Mouse (Mus musculus) left cerebral cortex, postnatal 14 days (tissue): ENCODE results near the gene Ehbp1. TPM values are rescaled to one million over a fixed set of nuclear protein-coding genes. Genes with fewer than 3 reads are reported as not detected.

Source experiments
- DNase-seq, 2 experiments: peaks; one replicate each; pipeline ENCODE4 v3.0.0; 2021 to 2022; ENCODE audit warnings: low spot score in 2 of 2, mixed read lengths in 1 of 2
- intact Hi-C: fragments of 180-260 bp; cut with DNase I; formaldehyde crosslinking; loops from one replicate; pipeline ENCODE4 v1.15.1; 2025
- long read RNA-seq, 2 experiments: library from polyadenylated mRNA; stranded (forward); transcript quantifications; one replicate each; pipeline ENCODE4 v2.0.0; 2021
- total RNA-seq, 2 experiments: library from RNA; stranded (reverse); gene quantifications; 2 replicates each; pipeline ENCODE4 v1.2.3; 2021

The Ehbp1 gene
- 10 to 100 TPM; 57.0 to 58.0 TPM for total RNA-seq
- long read RNA-seq, experiment 1, partial matches to known transcripts, result 6 of 7 reads
- long read RNA-seq, experiment 1, other reads (novel, unspliced or antisense), result 1 of 7 reads
- long read RNA-seq, experiment 2, partial matches to known transcripts, result 2 of 3 reads
- long read RNA-seq, experiment 2, other reads (novel, unspliced or antisense), result 1 of 3 reads

DNA sequence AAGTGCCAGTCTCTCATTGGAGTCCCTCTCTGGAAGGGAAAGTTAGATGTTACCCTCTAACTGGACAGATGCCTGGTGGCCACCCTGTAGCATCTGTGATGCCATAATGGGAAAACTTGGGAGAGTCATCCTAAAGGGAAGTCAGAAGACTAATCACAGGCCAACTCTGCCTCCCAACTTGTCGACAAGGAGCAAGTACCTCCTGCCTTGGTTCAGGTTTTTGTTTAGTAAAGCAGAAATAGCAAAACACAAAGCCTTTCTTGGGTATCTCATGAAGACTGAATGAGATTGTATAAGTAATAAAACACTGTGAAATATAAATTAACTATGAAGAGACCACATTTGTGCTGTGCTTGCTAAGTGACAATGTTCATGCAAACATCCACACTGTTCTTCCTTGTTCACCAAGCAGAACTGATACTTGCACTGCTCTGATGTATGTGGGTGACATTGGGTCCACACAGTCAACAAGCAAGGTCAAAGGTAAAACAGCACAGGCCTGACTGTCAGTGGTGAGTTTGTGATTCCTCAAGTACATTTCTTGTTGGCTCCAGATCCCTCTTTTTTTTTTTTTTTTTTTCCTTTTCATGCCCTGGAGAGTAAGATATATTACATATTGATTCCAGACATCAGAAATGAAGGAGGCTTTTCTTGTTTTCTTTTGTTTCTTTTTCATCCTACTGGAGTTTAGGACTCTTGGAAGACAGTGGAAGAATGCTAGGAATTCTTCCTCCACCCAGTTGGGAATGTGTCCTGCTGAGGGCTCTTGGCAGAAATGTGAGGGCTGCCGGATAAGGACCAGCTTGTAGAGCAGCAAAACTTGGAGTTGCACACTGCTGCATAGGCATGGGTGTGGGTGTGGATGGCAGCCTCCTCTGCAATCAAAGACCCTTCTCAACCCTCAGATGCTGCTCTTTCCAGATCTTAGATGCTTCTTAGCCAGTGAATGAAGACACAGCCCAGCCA, at the start of gene Ehbp1:
Gene Ehbp1 (minus strand): TSS at position 51 of the 966 bp plus-strand sequence.
- DNase-seq, result no peak
- intact Hi-C loops, result loop anchor here (10.0 kb wide), 1 partner anchor 118 kb away; no protein-coding TSS in a partner anchor

DNA sequence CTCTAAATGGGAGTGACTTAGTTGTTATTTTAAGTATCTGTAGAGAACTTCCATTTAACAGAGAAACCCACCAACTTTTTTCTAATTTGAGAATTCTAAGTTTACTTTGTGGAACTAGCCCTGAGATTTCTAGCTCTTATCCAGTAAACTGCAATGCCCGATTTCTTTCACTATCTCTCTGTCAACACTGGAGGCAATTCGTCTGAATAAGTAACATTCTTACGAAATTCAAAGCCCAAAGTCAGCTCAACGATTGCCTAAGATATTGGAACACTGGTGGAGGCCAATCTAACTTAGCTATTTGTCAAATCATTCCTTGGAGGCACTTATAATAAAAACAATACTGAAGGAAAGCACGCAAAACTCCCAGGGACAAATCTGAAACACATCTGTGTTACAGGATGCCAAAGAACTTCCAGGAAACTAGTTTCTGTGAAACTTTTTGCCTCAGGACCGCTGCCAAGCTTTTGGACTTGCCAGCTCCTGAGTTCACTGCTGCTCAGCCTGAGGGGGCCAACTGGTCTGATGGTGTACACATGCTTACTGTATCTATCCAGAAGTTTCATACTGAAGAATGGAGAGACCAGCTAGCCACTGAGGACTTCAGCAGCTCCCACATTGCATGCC, 45.5 kb upstream of the Ehbp1 start:
- intact Hi-C loops, result no loop called here
- no peak for DNase-seq

DNA sequence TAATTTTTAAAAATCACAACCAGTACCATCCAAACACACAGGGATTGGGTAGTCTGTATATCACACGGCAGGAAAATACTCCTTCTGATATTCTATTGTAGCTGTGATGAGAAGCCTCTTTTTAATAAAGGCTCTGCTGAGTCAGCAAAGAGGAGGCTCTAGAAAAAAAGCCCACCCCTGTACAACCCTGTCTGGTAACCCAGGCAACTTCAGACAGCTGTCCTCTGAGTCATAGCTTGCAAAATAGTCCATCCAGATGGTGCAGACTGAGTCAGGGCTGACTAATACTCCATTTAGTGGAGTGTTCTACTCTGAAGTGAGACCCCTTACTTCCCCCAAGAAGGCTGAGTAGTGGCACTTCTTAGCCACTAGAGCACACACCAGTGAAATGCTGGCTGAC, 41.4 kb upstream of the Ehbp1 start:
- intact Hi-C loops, result no loop called here
- DNase-seq, result no peak

DNA sequence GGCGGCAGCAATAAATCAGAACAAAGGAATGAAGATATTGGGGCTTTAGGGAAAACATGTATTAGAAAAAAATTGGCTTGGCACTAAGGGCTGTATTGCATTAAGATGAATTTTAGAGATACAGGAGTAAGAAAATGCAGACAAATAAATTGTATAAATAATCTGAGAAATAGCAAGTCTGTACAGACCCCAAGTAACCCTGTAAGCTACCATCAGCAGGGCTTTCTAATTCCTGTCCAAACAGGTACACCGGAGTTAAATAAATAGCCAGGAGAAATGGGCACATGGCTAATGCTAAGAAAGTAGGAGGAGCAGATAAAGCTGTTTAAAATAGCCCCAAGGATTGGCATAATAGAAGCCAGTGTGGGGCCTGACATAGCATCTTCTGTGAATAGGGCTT, 32.7 kb upstream of the Ehbp1 start:
- intact Hi-C loops, result no loop called here
- no peak for DNase-seq

DNA sequence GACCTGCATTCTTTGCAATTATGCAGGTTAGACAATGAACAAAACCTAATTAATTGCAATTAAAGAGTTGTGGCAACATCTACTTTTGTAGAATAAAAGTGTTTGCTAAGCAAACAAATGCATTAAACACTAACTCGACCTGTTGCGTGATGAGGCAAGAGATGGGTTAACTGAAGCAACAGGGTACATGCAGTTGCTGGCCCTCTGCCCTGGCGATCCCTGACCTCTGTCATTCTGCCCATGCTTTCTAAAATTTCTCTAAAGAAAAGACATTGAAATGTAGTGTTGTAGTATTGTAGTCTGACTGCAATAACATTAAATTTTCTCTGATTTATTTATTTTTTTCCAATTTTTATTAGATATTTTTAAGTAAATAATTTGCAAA, 31.2 kb upstream of the Ehbp1 start:
- intact Hi-C loops, result no loop called here

DNA sequence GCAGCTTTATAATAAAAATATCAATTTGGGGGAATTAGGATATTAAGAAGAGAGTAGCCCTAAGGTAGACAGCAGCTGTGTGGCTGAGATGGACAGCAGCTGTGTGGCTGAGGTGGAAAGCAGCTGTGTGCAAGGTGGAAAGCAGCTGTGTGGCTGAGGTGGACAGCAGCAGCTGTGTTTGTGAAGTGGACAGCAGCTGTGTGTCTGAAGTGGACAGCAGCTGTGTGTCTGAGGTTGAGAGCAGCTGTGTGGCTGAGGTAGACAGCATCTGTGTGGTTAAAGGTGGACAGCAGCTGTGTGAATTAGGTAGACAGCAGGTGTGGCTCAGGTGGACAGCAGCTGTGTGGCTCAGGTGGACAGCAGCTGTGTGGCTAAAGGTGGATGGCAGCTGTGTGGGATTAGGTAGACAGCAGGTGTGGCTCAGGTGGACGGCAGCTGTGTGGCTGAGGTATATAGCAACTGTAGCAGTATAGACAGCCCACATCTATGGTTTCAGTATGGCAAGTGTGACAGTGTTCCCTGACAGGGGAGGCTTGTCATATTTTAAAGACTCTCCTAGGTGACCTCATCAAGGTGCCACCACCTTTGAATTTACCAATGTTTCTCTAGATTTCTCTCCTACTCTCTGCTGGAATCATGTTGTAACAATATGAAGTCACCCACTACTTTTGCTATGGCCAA, 30.7 kb upstream of the Ehbp1 start:
- no peak for DNase-seq
- intact Hi-C loops, result no loop called here

More for the DNA sequence above, 31.2 kb upstream of the Ehbp1 start:
- no peak for DNase-seq

DNA sequence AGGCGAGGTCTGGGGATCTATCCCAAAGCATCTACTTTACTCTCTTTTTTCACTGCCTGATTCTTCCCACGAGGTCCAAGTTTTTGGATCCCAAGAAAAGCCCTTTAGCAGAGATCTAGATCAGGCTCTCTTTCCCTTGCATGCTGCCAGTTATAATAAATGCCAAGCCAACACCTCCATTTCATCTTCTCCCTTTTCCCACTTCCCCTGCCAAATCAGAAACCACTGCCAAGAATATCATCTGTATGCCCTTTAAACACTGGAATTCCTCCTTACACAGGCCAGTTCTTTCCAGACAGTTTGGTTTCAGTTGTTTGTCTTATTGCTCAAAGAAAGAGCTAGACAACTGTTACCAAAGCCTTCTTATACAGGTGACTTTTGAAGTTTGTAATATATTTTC, 27.7 kb upstream of the Ehbp1 start:
- intact Hi-C loops, result no loop called here
- DNase-seq, result peak in 1 of 2 experiments; percentile 15

DNA sequence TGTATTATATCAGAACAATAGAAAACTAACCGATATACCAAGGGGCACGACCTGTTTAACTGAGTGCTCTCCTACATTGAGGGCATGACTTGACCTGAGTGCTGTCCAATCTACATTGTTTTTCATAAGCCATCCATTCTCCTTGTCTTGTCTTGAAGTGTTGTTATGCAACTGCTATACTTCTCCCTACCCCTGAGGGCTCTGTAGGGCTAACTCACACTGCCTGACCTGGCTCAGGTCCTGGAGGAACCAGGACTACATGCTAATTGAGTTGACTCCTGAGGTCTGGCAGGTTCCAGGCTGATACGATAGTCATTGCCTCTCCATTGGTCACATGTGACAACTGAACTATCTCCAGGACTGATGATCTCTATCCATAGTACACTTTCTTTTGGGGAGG, 26.5 kb upstream of the Ehbp1 start:
- intact Hi-C loops, result no loop called here
- no peak for DNase-seq

DNA sequence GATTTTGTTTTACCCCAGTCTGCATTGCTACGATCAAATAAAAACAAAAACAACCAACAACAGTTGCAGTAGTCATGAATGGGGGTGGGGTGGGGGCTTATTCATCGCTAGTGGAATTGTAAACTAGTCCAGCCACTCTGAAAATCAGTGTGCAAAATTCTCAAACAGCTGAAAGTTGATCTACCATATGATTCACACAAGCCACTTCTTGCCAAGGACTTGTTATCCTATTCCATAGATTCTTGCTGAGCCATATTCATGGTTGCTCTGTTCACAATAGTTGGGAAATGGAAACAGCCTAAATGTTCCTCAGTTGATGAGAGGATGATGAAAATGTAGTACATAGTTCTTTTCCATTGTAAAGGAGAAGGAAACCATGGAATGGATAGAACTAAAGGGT, 24.4 kb upstream of the Ehbp1 start:
- intact Hi-C loops, result no loop called here
- no peak for DNase-seq

DNA sequence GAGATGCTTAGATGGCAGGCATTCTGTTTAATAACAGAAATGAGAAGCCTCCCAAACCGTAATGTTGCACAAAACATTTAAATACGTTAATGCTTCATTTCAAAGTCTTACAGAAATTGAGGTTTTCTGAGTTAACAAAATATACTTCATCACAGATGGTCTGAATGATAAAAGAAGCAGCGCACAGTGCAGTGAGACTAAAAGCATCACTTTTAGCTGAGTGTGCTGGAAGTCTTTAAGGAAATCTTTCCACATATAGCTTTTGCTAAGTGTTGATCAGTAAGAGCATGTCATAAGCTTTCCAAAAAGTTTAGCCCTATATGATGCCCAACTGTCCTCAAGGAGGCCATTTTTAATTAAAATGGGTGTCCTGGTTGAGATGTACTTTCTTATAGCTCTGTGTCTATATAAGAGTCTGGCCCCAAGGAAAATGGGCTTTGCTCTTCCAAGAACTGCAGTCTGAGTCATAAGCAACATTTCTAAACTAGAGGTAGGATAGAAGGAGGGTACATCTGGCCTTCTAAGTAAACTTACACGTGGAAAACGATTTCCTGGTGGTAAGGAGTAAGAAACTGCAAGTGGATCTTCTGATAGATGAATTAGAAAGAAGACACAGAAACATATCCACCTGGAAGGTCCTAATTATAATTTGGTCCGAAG, 12.0 kb upstream of the Ehbp1 start:
- DNase-seq, result peak in 1 of 2 experiments; percentile 20
- intact Hi-C loops, result no loop called here

DNA sequence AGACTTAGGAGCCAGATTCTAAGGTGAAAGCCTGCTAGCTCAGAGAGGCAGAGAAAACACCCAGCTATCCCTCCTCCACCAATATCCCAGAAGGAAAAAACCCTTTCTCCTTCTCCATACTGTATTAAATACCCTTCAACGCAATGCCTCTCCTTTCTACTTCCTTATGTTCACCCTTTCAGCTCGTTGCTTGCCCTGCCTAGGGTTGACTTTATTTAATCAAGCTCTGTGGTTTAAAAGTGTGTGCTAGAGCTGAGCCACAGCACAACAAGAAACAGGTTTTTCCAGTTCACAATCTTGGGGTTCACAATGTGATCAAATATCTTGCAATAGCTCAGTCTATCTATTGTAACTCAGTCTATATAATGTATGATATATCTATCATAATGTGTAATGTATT, 7.9 kb upstream of the Ehbp1 start:
- intact Hi-C loops, result loop anchor here (10.0 kb wide), 1 partner anchor 125 kb away; no protein-coding TSS in a partner anchor
- DNase-seq, result no peak

DNA sequence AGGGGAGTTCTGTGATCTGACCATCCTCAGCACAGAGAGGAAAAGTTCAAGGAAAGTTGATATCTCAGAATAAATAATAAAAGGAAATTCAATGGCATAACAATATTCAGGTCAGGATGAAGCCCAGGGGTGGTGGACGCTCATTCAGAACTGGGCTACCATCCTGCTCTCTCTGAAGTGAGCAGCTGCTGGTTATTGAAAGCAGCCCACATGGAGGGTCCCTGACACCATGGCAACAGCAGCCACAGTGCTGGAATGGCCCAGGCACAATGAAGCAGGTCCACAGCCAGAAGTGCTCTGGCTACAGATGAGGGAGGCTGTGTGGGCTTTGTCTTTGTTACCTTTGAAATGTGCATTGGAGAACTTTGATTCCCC, 6.4 kb upstream of the Ehbp1 start:
- intact Hi-C loops, result loop anchor here (10.0 kb wide), 1 partner anchor 124 kb away; no protein-coding TSS in a partner anchor
- DNase-seq, result peak in 1 of 2 experiments; percentile 28

DNA sequence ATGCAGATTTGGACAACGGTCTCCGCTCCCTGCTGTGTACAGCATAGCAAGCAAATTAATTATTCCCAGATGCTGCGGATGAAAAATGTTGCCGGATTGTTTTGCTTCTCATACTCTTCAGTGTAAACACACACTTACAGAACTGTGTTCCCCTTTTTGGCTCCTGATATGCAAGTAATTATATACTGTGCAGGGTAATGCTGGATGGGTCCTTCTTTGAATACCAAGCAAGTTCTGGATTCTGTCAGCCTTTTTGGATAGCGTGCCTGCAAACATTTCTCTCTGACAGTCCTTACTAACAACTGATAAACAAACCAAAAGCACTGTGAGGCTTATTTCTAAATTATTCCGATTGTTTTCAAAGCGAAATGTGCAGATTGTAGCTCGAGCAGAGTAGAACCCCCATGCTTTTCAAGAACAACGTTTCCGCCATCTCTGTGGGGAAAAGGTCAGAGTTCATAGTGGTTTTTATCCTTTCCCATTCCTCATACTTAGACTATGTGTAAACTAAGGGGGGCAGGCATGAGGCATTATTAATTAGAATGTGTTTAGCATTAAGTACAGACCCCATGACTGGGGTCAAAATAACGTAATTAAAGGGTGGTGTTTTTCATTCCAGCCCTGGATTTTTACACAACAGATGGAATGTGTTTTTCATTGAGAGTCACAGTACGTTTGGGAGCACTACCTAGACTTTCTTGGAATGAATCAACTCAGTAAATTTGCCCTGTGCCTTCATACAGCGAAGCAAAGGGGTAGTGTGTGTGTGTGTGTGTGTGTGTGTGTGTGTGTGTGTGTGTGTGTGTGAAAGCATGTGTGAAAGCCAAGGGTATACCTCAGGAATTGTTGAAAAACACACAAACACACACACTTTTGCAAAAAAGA, 5.8 kb upstream of the Ehbp1 start:
- no peak for DNase-seq
- intact Hi-C loops, result loop anchor here (10.0 kb wide), 1 partner anchor 123 kb away; no protein-coding TSS in a partner anchor

DNA sequence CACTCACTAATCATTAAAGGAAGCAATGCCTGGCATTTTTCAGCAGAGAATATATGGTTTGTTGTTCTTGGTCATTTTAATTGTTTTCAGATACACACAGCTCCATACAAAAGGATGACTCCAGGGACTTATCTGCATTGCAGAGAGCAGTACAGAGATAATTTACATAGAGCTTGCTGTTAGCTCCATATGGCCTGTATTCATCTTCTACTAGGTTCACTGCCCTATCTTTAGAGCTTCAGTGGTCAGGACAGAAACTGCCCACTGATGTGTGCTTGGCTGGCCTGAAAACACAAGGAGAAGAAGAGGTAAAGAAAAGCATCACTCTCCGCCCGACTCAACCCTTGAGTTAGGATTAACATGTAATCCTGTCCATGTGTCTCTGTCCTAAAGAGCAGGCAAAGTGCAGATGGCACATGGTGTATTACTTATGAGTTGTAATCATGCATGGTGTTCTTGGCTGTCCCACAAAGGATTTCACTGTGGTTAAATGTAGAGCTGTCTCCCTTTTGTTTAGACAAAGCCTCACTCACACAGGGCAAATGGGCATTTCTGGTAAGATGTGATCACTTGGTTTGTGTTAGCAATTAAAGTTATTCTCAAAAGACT, 14.7 kb downstream of the Ehbp1 start:
- intact Hi-C loops, result no loop called here
- DNase-seq, result no peak

DNA sequence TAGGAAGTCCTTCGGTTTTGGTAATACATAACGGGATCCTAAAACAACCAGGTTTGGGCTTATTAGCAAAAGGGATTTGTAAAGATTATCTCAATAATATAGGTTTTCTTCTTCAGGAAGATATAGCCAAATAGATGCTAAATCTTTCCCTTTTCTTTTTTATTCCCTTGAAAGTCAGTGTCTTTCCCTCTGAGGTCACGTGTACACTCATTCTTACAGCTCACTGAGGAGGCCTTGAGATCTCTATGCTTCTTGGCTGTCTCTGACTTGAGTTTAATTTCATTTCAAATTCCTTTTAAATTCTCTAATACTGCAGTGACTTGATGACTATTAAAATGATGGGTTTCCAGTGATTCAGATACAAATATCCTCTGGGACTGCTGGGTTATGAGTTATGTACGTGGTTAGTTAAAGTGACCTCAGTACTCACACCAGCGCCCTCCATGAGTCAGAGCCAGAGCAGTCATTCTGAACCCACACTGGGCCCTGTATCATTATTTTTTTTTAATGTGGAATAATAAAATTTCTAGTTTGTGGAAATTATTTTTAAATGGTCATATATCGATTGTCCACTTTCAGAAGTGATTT, 24.2 kb downstream of the Ehbp1 start:
- no peak for DNase-seq
- intact Hi-C loops, result no loop called here

DNA sequence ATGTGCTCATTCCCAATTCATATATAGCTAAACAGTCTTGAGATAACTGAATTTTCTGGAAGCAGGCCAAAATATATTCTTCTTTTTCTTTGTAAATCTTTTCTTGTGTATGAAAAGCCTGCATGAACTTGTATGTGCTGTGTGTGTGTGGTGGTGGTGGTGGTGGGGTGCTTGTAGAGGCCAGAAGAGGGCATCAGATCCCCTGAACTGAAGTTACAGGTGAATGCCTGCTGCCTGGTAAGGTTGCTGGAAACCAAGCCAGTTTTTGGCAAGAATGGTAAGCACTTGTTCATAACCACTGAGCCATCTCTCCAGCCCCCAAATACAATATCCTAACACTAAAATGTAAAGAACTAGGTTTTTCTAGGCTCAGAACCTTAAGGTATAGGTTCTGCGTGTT, 26.3 kb downstream of the Ehbp1 start:
- no peak for DNase-seq
- intact Hi-C loops, result no loop called here

DNA sequence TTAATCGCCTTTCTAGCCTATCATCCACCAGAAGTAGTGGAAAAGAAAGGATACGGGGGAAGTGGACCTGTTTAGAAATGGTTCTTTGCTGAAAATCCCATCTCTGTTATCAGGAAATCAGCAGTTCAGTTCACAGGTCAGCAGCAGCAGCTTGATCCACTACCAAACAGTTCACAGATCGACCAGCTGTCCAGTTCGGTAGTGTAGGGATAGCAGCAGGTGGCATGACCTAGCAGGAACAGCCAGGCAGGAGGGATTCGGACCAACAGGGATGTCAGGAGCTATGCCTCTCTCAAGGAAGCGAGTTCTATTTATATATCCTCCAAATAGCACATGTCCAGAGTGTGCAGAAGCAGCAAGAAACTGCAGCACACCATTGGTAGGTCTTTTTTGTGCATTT, 40.9 kb downstream of the Ehbp1 start:
- intact Hi-C loops, result no loop called here

DNA sequence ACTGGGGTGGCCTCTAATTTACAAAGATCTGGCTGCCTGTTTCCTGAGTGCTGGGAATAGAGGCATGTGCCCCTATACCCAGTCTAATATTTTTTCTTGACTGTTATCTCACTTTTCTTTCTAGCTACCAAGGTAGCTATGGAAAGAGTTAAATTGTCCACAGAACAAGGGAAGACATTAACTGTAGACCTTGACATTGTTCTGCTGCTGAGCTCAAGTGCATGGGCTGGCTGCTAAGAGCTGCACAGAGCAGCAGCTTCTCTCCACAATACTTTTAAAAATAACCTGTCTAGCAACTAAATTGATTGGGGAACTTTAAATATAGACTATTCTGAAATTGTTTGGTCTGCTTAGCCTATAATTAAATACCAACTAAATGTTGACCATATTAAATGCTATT, 52.9 kb downstream of the Ehbp1 start:
- intact Hi-C loops, result no loop called here
- DNase-seq, result no peak

More for the DNA sequence above, 40.9 kb downstream of the Ehbp1 start:
- DNase-seq, result no peak
